Mouse (Mus musculus) gastrocnemius, adult 18-20 months (tissue): ENCODE data around the gene Ppp1r2. TPM values are rescaled to one million over a fixed set of nuclear protein-coding genes. Genes with fewer than 3 reads are reported as not detected.

Experiments used
- DNase-seq: peaks from one replicate; pipeline ENCODE4 v3.0.0; 2021; ENCODE audit warnings: low spot score
- total RNA-seq, 2 experiments: library from RNA; stranded (reverse); gene quantifications; 2 replicates each; pipeline ENCODE4 v1.2.3; 2021

Ppp1r2 gene
- total RNA-seq, 2 experiments from 2014 or later, result 83.4 to 98.3 TPM

GRCm38 (mm10) chr16:31290751-31291365 lies 15.8 kb upstream of the Ppp1r2 start:
- peak; percentile 78 for DNase-seq

GRCm38 (mm10) chr16:31290281-31290680 lies 15.2 kb upstream of the Ppp1r2 start:
- peak; percentile 95 for DNase-seq

- DNase-seq, result no peak
Measured at GRCm38 (mm10) chr16:31287712-31288111, 12.6 kb upstream of the Ppp1r2 start.

- no peak for DNase-seq
Measured at GRCm38 (mm10) chr16:31286801-31287488, 11.9 kb upstream of the Ppp1r2 start.

- DNase-seq, result peak; percentile 61
Measured at GRCm38 (mm10) chr16:31281981-31282380, 6.9 kb upstream of the Ppp1r2 start.

GRCm38 (mm10) chr16:31280176-31280575 lies 5.1 kb upstream of the Ppp1r2 start:
- no peak for DNase-seq

GRCm38 (mm10) chr16:31278581-31278980 lies 3.5 kb upstream of the Ppp1r2 start:
- DNase-seq, result peak; percentile 31

- peak; percentile 38 for DNase-seq
Measured at GRCm38 (mm10) chr16:31278081-31278480, 3.0 kb upstream of the Ppp1r2 start.

- peak; percentile 47 for DNase-seq
Measured at GRCm38 (mm10) chr16:31276962-31277361, 1.9 kb upstream of the Ppp1r2 start.

- DNase-seq, result peak; percentile 83
Measured at GRCm38 (mm10) chr16:31276539-31276938, 1.5 kb upstream of the Ppp1r2 start.

- DNase-seq, result no peak
Measured at GRCm38 (mm10) chr16:31274084-31274483, 993 bp downstream of the Ppp1r2 start.

- DNase-seq, result no peak
Measured at GRCm38 (mm10) chr16:31266692-31267091, 8.4 kb downstream of the Ppp1r2 start.

GRCm38 (mm10) chr16:31256151-31256550 lies 18.9 kb downstream of the Ppp1r2 start:
- DNase-seq, result no peak

GRCm38 (mm10) chr16:31255685-31256084 lies 19.4 kb downstream of the Ppp1r2 start:
- no peak for DNase-seq

GRCm38 (mm10) chr16:31249401-31249800 lies 25.7 kb downstream of the Ppp1r2 start:
- no peak for DNase-seq

GRCm38 (mm10) chr16:31248717-31249116 lies 26.4 kb downstream of the Ppp1r2 start:
- DNase-seq, result no peak

- no peak for DNase-seq
Measured at GRCm38 (mm10) chr16:31247442-31247841, 27.6 kb downstream of the Ppp1r2 start.

GRCm38 (mm10) chr16:31244053-31244452 lies 31.0 kb downstream of the Ppp1r2 start:
- no peak for DNase-seq

- no peak for DNase-seq
Measured at GRCm38 (mm10) chr16:31241433-31241832, 33.6 kb downstream of the Ppp1r2 start.

GRCm38 (mm10) chr16:31240569-31240968 lies 34.5 kb downstream of the Ppp1r2 start:
- DNase-seq, result no peak

- DNase-seq, result no peak
Measured at GRCm38 (mm10) chr16:31238281-31238680, 36.8 kb downstream of the Ppp1r2 start.

GRCm38 (mm10) chr16:31235457-31236310 lies 39.4 kb downstream of the Ppp1r2 start:
- peak; percentile 12 for DNase-seq
